Mouse (Mus musculus): ENCODE measurements around the gene Gm2163.
"Not testable (repeated sequence)": the region's sequence is repeated elsewhere in the genome, so short reads cannot be mapped to it uniquely, and the experiment has no call there.

The Gm2163 gene

GRCm38 (mm10) chr4:42466452-42466851, at the start of gene Gm2163:
Gm2163 (plus strand) TSS chr4:42466752.
- not testable (repeated sequence) for DNase-seq (ENCODE audit: low read depth, low spot score)

GRCm38 (mm10) chr4:42439078-42439477, 27.5 kb upstream of the Gm2163 start, which contains the start of gene Gm21586:
Gm21586 (plus strand) TSS chr4:42439378.
- DNase-seq (ENCODE audit: low read depth, low spot score), result not testable (repeated sequence)

GRCm38 (mm10) chr4:42528075-42528474, 61.5 kb downstream of the Gm2163 start, which contains the start of gene Fam205a2:
Fam205a2 (minus strand) TSS chr4:42528175.
- DNase-seq (ENCODE audit: low read depth, low spot score), result not testable (repeated sequence)

GRCm38 (mm10) chr4:42611895-42612294, 145.3 kb downstream of the Gm2163 start, which contains the start of gene Gm10591:
Gm10591 (plus strand) TSS chr4:42612195.
- not testable (repeated sequence) for DNase-seq (ENCODE audit: low read depth, low spot score)

GRCm38 (mm10) chr4:42629419-42629818, 162.9 kb downstream of the Gm2163 start, which contains the start of gene Gm2564:
Gm2564 (plus strand) TSS chr4:42629719.
- not testable (repeated sequence) for DNase-seq (ENCODE audit: low read depth, low spot score)
